Mouse (Mus musculus) lung, adult 2 months (tissue): Measurements from ENCODE around the gene Dennd2a.

Experiments
- CTCF ChIP-seq: fragments of 200-500 bp; IDR thresholded peaks from 2 replicates; pipeline ENCODE4 v1.5.1; 2011; ENCODE audit warnings: mild to moderate bottlenecking, low read length, control low read depth; ENCODE audit not compliant: insufficient read depth
- POLR2A ChIP-seq: fragments of 200-500 bp; IDR thresholded peaks from 2 replicates; pipeline ENCODE4 v1.6.1; 2011; ENCODE audit warnings: low read depth, mild to moderate bottlenecking, control low read depth, low read length, borderline replicate concordance; ENCODE audit errors: extremely low read depth

DNA sequence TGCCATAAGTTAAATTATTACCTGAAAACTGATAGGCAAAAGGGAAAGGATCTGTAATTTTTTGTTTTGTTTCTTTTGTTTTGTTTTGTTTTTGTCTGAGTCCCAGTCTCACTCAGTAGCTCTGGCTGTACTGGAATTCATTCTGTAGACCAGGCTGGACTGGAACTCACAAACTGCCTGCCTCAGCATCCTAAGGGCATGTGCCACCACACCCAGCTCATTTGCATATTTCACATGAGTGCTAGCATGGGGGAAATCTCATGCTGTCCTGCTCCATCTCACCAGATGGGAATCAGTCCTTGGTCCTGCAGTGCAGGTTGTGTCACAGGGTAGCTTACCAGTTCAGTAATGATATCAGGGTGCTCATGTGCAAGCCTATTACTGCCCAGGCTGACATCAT lies 22.7 kb downstream of the Dennd2a start:
- TF ChIP-seq POLR2A (no peak), CTCF (no peak)
